Mouse (Mus musculus): ENCODE measurements around the gene Tmem114. TPM values are rescaled to one million over a fixed set of nuclear protein-coding genes. Genes with fewer than 3 reads are reported as not detected.

Tmem114 gene
- polyA plus RNA-seq (2016; fragmentation: Nextera tagmentation; extraction: Ambion mirVana) = 0.21 TPM in 1 of 2 replicates, not detected in the other

DNA sequence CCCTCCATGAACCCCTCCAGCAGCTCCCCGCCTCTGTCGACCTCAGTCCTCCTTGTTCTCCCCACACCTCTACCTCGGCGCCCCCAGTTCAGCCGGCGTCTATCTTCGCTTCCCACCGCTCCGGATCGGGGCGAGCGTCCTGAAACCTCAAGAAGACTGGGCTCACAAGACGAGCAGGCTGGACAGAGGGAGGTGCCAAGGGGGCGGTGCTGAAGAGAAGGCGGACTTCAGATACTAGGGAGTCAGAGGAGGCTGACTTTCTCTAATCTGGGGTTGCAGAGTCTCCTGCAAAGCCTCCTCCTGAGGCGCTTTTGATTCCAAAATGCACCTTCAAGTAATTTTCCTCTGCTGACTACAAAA, at the start of gene Tmem114:
Tmem114 (minus strand) TSS at position 166 of the 360 bp plus-strand sequence.
- WGBS = 1% methylated on average over 16 of the region's 16 CpGs
- Histone ChIP-seq H3K9me3 (no peaks in the 10 kb centered on the region), H3K27me3 (replicated peaks; ENCODE audit: low read depth, poor library complexity, severe bottlenecking) (peaks cover 65% of the 10 kb centered on the region), H3K36me3 (replicated peaks) (no peaks in the 10 kb centered on the region), H3K4me3 (peak within 1 kb of the TSS; percentile 54), H3K27ac (replicated peaks) (no peak within 1 kb of the TSS), H3K4me1 (peaks cover 10% of the 10 kb centered on the region)
- DNase-seq (ENCODE audit: low spot score) = peak; percentile 26

GRCm38 (mm10) chr16:8470603-8471481, 45.9 kb upstream of the Tmem114 start, which contains the start of gene Mettl22:
TSS of gene Mettl22 (plus strand) at chr16:8470788.
- DNase-seq (ENCODE audit: low spot score) = peak; percentile 95
- Histone ChIP-seq H3K4me3 (peak within 1 kb of the TSS; percentile 85), H3K9me3 (no peaks in the 10 kb centered on the region), H3K4me1 (peaks cover 15% of the 10 kb centered on the region), H3K36me3 (replicated peaks) (peaks cover 14% of the 10 kb centered on the region), H3K27me3 (replicated peaks; ENCODE audit: low read depth, poor library complexity, severe bottlenecking) (no peaks in the 10 kb centered on the region; the same call in 1 of the 2 replicates), H3K27ac (replicated peaks) (peak within 1 kb of the TSS; percentile 93)
- whole genome bisulfite sequencing = under 1% methylated on average over 48 of the region's 48 CpGs

GRCm38 (mm10) chr16:8470132-8470531, 45.2 kb upstream of the Tmem114 start:
- H3K9me3 ChIP-seq = no peaks in the 10 kb centered on the region
- H3K36me3 ChIP-seq (replicated peaks) = peaks cover 10% of the 10 kb centered on the region
- H3K4me1 ChIP-seq = peaks cover 15% of the 10 kb centered on the region
- H3K27ac ChIP-seq (replicated peaks) = no peak overlapping the region
- WGBS = 79% methylated on average over 2 of the region's 2 CpGs
- no peaks in the 10 kb centered on the region; the same call in 1 of the 2 replicates for H3K27me3 ChIP-seq (replicated peaks; ENCODE audit: low read depth, poor library complexity, severe bottlenecking)
- peak overlapping the region; percentile 85 for H3K4me3 ChIP-seq
- DNase-seq (ENCODE audit: low spot score) = no peak

DNA sequence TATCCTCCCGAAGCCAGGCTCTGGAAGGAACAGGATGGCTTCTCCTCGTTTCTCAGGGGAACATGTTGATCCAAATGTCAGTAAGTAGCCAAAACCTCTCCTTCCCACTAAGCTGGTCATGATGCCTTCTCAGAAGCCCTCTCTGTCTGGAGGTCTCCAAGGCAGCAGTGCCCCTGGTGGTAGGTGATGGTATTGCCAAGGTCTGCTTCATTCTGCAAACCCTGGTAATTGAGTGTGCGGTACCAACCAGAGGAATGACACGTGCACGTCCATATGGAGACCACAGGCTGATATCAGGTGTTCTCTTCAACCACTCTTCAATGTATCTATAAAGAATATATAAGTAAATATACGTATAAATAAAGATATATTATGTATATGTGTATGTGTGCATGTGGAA, 34.2 kb upstream of the Tmem114 start:
- no peaks in the 10 kb centered on the region for H3K36me3 ChIP-seq (replicated peaks)
- WGBS = 35% methylated on average over 6 of the region's 6 CpGs
- no peak overlapping the region for H3K4me3 ChIP-seq
- no peak overlapping the region for H3K27ac ChIP-seq (replicated peaks)
- peaks cover 7% of the 10 kb centered on the region for H3K27me3 ChIP-seq (replicated peaks; ENCODE audit: low read depth, poor library complexity, severe bottlenecking)
- H3K9me3 ChIP-seq = no peaks in the 10 kb centered on the region
- DNase-seq (ENCODE audit: low spot score) = peak; percentile 79
- peaks cover 6% of the 10 kb centered on the region; the same call in 1 of the 2 replicates for H3K4me1 ChIP-seq

DNA sequence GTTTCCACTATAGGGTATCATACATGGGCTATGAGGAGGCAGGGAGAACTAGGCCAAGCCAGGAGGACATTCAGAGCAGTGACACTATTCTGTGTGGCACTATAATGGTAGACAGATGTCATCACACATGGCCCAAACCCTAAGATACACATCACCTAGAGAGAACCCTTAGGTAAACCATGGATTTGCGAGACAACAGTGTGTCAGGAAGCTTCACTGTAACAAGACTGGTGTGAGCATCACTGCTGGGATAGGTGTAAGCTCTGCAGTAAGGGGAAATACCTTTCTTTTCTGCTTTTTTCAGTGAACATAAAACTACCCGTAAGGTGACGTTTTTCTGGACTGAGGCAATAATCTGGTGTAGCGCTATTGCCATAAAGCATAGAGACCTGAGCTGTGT, 33.5 kb upstream of the Tmem114 start:
- 89% methylated on average over 4 of the region's 4 CpGs for WGBS
- H3K4me1 ChIP-seq = peaks cover 6% of the 10 kb centered on the region; the same call in 1 of the 2 replicates
- H3K27me3 ChIP-seq (replicated peaks; ENCODE audit: low read depth, poor library complexity, severe bottlenecking) = peaks cover 7% of the 10 kb centered on the region
- no peaks in the 10 kb centered on the region for H3K36me3 ChIP-seq (replicated peaks)
- H3K27ac ChIP-seq (replicated peaks) = no peak overlapping the region
- H3K4me3 ChIP-seq = no peak overlapping the region
- no peak for DNase-seq (ENCODE audit: low spot score)
- H3K9me3 ChIP-seq = no peaks in the 10 kb centered on the region

DNA sequence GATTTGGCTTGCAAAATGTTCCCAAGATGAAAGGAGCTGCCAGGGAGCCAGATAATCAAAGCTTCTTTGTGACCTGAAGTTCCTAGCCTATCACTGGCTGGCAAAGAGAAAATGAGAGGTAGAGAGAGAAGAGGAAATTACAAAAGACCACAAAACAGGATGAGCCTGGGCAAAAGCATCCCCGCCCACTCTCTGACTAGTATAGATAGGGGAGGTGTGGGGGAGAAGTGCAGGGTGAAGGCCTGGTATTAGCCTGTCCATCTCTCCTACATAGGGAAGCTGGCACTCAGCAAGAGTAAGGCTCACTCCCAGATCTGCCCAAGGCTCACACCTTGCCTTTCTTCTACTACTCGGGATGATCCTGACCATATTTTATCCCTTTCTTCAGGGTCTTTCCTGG, 30.3 kb upstream of the Tmem114 start:
- no peaks in the 10 kb centered on the region for H3K9me3 ChIP-seq
- H3K4me1 ChIP-seq = peaks cover 6% of the 10 kb centered on the region; the same call in 1 of the 2 replicates
- peaks cover 7% of the 10 kb centered on the region for H3K27me3 ChIP-seq (replicated peaks; ENCODE audit: low read depth, poor library complexity, severe bottlenecking)
- DNase-seq (ENCODE audit: low spot score) = no peak
- H3K27ac ChIP-seq (replicated peaks) = no peak overlapping the region
- no peaks in the 10 kb centered on the region for H3K36me3 ChIP-seq (replicated peaks)
- 55% methylated on average over 2 of the region's 2 CpGs for WGBS
- H3K4me3 ChIP-seq = no peak overlapping the region

- 99% methylated on average over 2 of the region's 2 CpGs for WGBS
- H3K4me1 ChIP-seq = peaks cover 6% of the 10 kb centered on the region; the same call in 1 of the 2 replicates
- no peak overlapping the region for H3K27ac ChIP-seq (replicated peaks)
- DNase-seq (ENCODE audit: low spot score) = no peak
- no peaks in the 10 kb centered on the region for H3K36me3 ChIP-seq (replicated peaks)
- H3K4me3 ChIP-seq = no peak overlapping the region
- peaks cover 7% of the 10 kb centered on the region for H3K27me3 ChIP-seq (replicated peaks; ENCODE audit: low read depth, poor library complexity, severe bottlenecking)
- no peaks in the 10 kb centered on the region for H3K9me3 ChIP-seq
Observed at GRCm38 (mm10) chr16:8453301-8453700, 28.4 kb upstream of the Tmem114 start.

GRCm38 (mm10) chr16:8446256-8446655, 21.3 kb upstream of the Tmem114 start:
- no peak overlapping the region for H3K27ac ChIP-seq (replicated peaks)
- no peak overlapping the region for H3K4me3 ChIP-seq
- no peaks in the 10 kb centered on the region for H3K4me1 ChIP-seq
- no peak for DNase-seq (ENCODE audit: low spot score)
- H3K36me3 ChIP-seq (replicated peaks) = no peaks in the 10 kb centered on the region
- H3K27me3 ChIP-seq (replicated peaks; ENCODE audit: low read depth, poor library complexity, severe bottlenecking) = no peaks in the 10 kb centered on the region
- no peaks in the 10 kb centered on the region for H3K9me3 ChIP-seq
- WGBS = 89% methylated on average over 6 of the region's 6 CpGs

- WGBS = 82% methylated on average over 7 of the region's 7 CpGs
- no peak overlapping the region for H3K4me3 ChIP-seq
- no peaks in the 10 kb centered on the region for H3K9me3 ChIP-seq
- H3K36me3 ChIP-seq (replicated peaks) = no peaks in the 10 kb centered on the region
- no peaks in the 10 kb centered on the region for H3K4me1 ChIP-seq
- no peaks in the 10 kb centered on the region for H3K27me3 ChIP-seq (replicated peaks; ENCODE audit: low read depth, poor library complexity, severe bottlenecking)
- H3K27ac ChIP-seq (replicated peaks) = no peak overlapping the region
- DNase-seq (ENCODE audit: low spot score) = no peak
Observed at GRCm38 (mm10) chr16:8444911-8445310, 20.0 kb upstream of the Tmem114 start.

DNA sequence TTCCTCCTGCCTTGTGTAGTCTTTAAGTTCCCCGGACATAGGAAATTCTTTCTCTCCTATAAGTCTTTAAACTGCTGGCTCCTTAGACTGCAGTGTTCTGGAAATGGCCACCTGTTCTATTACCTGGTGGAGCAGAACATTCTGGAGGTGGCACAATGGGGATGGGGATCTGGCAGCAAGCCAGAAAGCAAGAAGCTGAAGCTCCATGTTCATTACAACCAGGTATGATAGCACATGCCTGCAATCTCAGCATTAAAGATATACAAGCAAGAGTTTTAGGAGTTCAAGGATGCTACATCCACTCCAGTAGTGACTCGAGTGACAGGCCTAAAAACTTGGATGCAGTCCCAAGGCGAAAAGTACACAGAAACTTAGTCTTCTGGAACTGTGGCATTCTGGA, 7.7 kb upstream of the Tmem114 start:
- no peak overlapping the region for H3K27ac ChIP-seq (replicated peaks)
- WGBS = 84% methylated on average over 3 of the region's 3 CpGs
- H3K36me3 ChIP-seq (replicated peaks) = no peaks in the 10 kb centered on the region
- no peaks in the 10 kb centered on the region for H3K9me3 ChIP-seq
- H3K4me3 ChIP-seq = no peak overlapping the region
- no peaks in the 10 kb centered on the region for H3K4me1 ChIP-seq
- H3K27me3 ChIP-seq (replicated peaks; ENCODE audit: low read depth, poor library complexity, severe bottlenecking) = no peaks in the 10 kb centered on the region; the same call in 1 of the 2 replicates
- no peak for DNase-seq (ENCODE audit: low spot score)

DNA sequence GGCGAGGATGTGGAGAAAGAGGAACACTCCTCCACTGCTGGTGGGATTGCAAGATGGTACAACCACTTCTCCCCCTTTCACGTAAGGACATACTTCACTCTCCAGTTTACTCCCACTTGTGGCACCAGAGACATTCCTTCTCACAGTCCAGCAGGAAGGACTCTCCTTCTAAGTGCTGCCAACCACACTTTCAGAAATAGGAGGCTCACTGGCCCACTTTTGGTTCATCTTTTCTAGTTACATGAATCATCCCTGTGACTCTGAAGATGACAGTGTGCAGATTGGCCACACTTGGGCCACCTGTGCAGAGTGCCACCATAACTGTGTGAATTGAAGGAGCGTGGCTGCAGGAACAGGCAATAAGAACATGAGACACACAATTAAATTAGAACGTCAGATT, 4.6 kb upstream of the Tmem114 start:
- no peaks in the 10 kb centered on the region for H3K36me3 ChIP-seq (replicated peaks)
- no peak overlapping the region for H3K4me3 ChIP-seq
- H3K27me3 ChIP-seq (replicated peaks; ENCODE audit: low read depth, poor library complexity, severe bottlenecking) = peaks cover 27% of the 10 kb centered on the region
- H3K27ac ChIP-seq (replicated peaks) = no peak overlapping the region
- DNase-seq (ENCODE audit: low spot score) = no peak
- H3K4me1 ChIP-seq = peaks cover 5% of the 10 kb centered on the region
- WGBS = 84% methylated on average over 4 of the region's 4 CpGs
- H3K9me3 ChIP-seq = no peaks in the 10 kb centered on the region

- no peaks in the 10 kb centered on the region for H3K36me3 ChIP-seq (replicated peaks)
- H3K9me3 ChIP-seq = no peaks in the 10 kb centered on the region
- no peak overlapping the region for H3K4me3 ChIP-seq
- no peak for DNase-seq (ENCODE audit: low spot score)
- no peak overlapping the region for H3K27ac ChIP-seq (replicated peaks)
- H3K27me3 ChIP-seq (replicated peaks; ENCODE audit: low read depth, poor library complexity, severe bottlenecking) = peaks cover 62% of the 10 kb centered on the region
- peaks cover 10% of the 10 kb centered on the region for H3K4me1 ChIP-seq
- WGBS = 80% methylated on average over 5 of the region's 5 CpGs
Observed at GRCm38 (mm10) chr16:8425736-8426135, 800 bp upstream of the Tmem114 start.

All from embryonic facial prominence, embryonic 10.5 days (tissue).